Mouse (Mus musculus): ENCODE results near the gene Fbxl16.
"Not testable (repeated sequence)": the region's sequence is repeated elsewhere in the genome, so short reads cannot be mapped to it uniquely, and the experiment has no call there.

Gene Fbxl16

GRCm38 (mm10) chr17:25795609-25796092, 13.2 kb upstream of the Fbxl16 start, which contains the start of gene AC134908.4:
Gene AC134908.4, minus strand, starts transcription at chr17:25795659.
- DNase-seq (ENCODE audit: low read depth): peak; percentile 14

- peak; percentile 28 for DNase-seq (ENCODE audit: low read depth)
Observed at GRCm38 (mm10) chr17:25796211-25796771, 12.6 kb upstream of the Fbxl16 start.

GRCm38 (mm10) chr17:25796951-25797369, 11.9 kb upstream of the Fbxl16 start, which contains the start of gene Metrn:
Gene Metrn, minus strand, starts transcription at chr17:25797136.
- DNase-seq (ENCODE audit: low read depth): peak; percentile 89

GRCm38 (mm10) chr17:25801029-25801428, 7.9 kb upstream of the Fbxl16 start:
- DNase-seq (ENCODE audit: low read depth): peak; percentile 88

- DNase-seq (ENCODE audit: low read depth): peak; percentile 52
Observed at GRCm38 (mm10) chr17:25802825-25803517, 5.9 kb upstream of the Fbxl16 start.

- DNase-seq (ENCODE audit: low read depth): no peak
Observed at GRCm38 (mm10) chr17:25806507-25806906, 2.4 kb upstream of the Fbxl16 start.

GRCm38 (mm10) chr17:25807452-25807851, 1.4 kb upstream of the Fbxl16 start:
- not testable (repeated sequence) for DNase-seq (ENCODE audit: low read depth)

- no peak for DNase-seq (ENCODE audit: low read depth)
Observed at GRCm38 (mm10) chr17:25808028-25808427, 857 bp upstream of the Fbxl16 start.

GRCm38 (mm10) chr17:25809606-25810340, 888 bp downstream of the Fbxl16 start:
- no peak for DNase-seq (ENCODE audit: low read depth)

GRCm38 (mm10) chr17:25810890-25811289, 2.0 kb downstream of the Fbxl16 start:
- no peak for DNase-seq (ENCODE audit: low read depth)

- peak; percentile 26 for DNase-seq (ENCODE audit: low read depth)
Observed at GRCm38 (mm10) chr17:25813471-25813870, 4.6 kb downstream of the Fbxl16 start.

- DNase-seq (ENCODE audit: low read depth): no peak
Observed at GRCm38 (mm10) chr17:25817662-25818061, 8.8 kb downstream of the Fbxl16 start.

GRCm38 (mm10) chr17:25818851-25819780, 10.2 kb downstream of the Fbxl16 start:
- no peak for DNase-seq (ENCODE audit: low read depth)

GRCm38 (mm10) chr17:25823452-25823851, 14.6 kb downstream of the Fbxl16 start, which contains the start of gene Wdr24:
Gene Wdr24, plus strand, starts transcription at chr17:25823627.
- DNase-seq (ENCODE audit: low read depth): peak; percentile 95

- DNase-seq (ENCODE audit: low read depth): no peak
Observed at GRCm38 (mm10) chr17:25824362-25825142, 15.7 kb downstream of the Fbxl16 start.

- no peak for DNase-seq (ENCODE audit: low read depth)
Observed at GRCm38 (mm10) chr17:25825311-25825710, 16.4 kb downstream of the Fbxl16 start.

GRCm38 (mm10) chr17:25825984-25826570, 17.2 kb downstream of the Fbxl16 start:
- no peak for DNase-seq (ENCODE audit: low read depth)

- DNase-seq (ENCODE audit: low read depth): no peak
Observed at GRCm38 (mm10) chr17:25827011-25827410, 18.1 kb downstream of the Fbxl16 start.

- DNase-seq (ENCODE audit: low read depth): no peak
Observed at GRCm38 (mm10) chr17:25827546-25828222, 18.8 kb downstream of the Fbxl16 start.

GRCm38 (mm10) chr17:25828223-25828594, 19.3 kb downstream of the Fbxl16 start:
- no peak for DNase-seq (ENCODE audit: low read depth)
